Mouse (Mus musculus): ENCODE data around the gene Phactr4.

- TF ChIP-seq CTCF (IDR thresholded peaks at IDR 0.05): no peak
- TF ChIP-seq POLR2A (IDR thresholded peaks at IDR 0.05; ENCODE audit: insufficient read depth, low read depth, low read length): no peak
These were observed 31.1 kb downstream of the Phactr4 start for GRCm38 (mm10) chr4:132391063-132391740.
